Mouse (Mus musculus) ES-E14 (cell line): ENCODE data around the gene Olfr20. TPM values are rescaled to one million over a fixed set of nuclear protein-coding genes. Genes with fewer than 3 reads are reported as not detected.
A peak's percentile ranks its signal among the peaks of the same experiment; 100 is the strongest.

Experiments used
- DNase-seq: peaks from one replicate; pipeline ENCODE4 v3.0.0-alpha.2; 2013; ENCODE audit warnings: low read depth, low spot score
- H3K27ac ChIP-seq: 2 replicates; pipeline ENCODE4 v1.5.1; 2012; ENCODE audit warnings: low read depth, mild to moderate bottlenecking, low read length, moderate library complexity, mixed read lengths; ENCODE audit not compliant: poor library complexity, insufficient read depth, severe bottlenecking
- H3K36me3 ChIP-seq: 2 replicates; pipeline ENCODE4 v1.6.1; 2012; ENCODE audit warnings: mild to moderate bottlenecking, low read length, moderate library complexity, mixed read lengths; ENCODE audit not compliant: control insufficient read depth, poor library complexity, insufficient read depth, severe bottlenecking
- H3K4me1 ChIP-seq, 2 experiments: fragments of 150-350 bp in 1 of 2; sonication (generic) in 1 of 2; 2 replicates each; pipeline ENCODE4 v1.6.1; 2012; ENCODE audit warnings: low read length in 2 of 2, mild to moderate bottlenecking in 1 of 2, mixed read lengths in 1 of 2; ENCODE audit not compliant: control insufficient read depth in 2 of 2, insufficient read depth in 2 of 2, poor library complexity in 1 of 2
- H3K4me3 ChIP-seq, 2 experiments: fragments of 150-350 bp in 1 of 2; sonication (generic) in 1 of 2; 2 replicates each; pipeline ENCODE4 v1.5.1; 2012; ENCODE audit warnings: low read length in 2 of 2, low read depth in 1 of 2, mild to moderate bottlenecking in 1 of 2, mixed read lengths in 1 of 2; ENCODE audit not compliant: insufficient read depth in 1 of 2, poor library complexity in 1 of 2, severe bottlenecking in 1 of 2
- H3K9ac ChIP-seq: 2 replicates; pipeline ENCODE4 v1.6.1; 2012; ENCODE audit warnings: low read depth, mild to moderate bottlenecking, low read length, mixed read lengths; ENCODE audit not compliant: poor library complexity, insufficient read depth, severe bottlenecking
- H3K9me3 ChIP-seq: fragments of 150-350 bp; sonication (generic); 2 replicates; pipeline ENCODE4 v1.6.1; 2012; ENCODE audit warnings: low read depth, mild to moderate bottlenecking, low read length; ENCODE audit not compliant: control insufficient read depth, insufficient read depth
- CHD2 ChIP-seq: IDR thresholded peaks from 2 replicates; pipeline ENCODE4 v1.6.1; 2014; ENCODE audit warnings: mild to moderate bottlenecking, low read depth, low read length, inconsistent platforms
- HCFC1 ChIP-seq: IDR thresholded peaks from 2 replicates; pipeline ENCODE4 v1.6.1; 2012; ENCODE audit warnings: low read length, inconsistent platforms, borderline replicate concordance; ENCODE audit not compliant: insufficient read depth
- MAFK ChIP-seq: IDR thresholded peaks from 2 replicates; pipeline ENCODE4 v1.6.1; 2014; ENCODE audit warnings: mild to moderate bottlenecking, low read depth, low read length, inconsistent platforms; ENCODE audit not compliant: insufficient read depth
- ZC3H11A ChIP-seq: IDR thresholded peaks from 2 replicates; pipeline ENCODE4 v1.6.1; 2012; ENCODE audit warnings: low read depth, mild to moderate bottlenecking, inconsistent platforms, low read length, borderline replicate concordance
- ZNF384 ChIP-seq: IDR thresholded peaks from 2 replicates; pipeline ENCODE4 v1.6.1; 2012; ENCODE audit warnings: low read depth, low read length, inconsistent platforms
- in situ Hi-C, 2 experiments: fragments of 600-800 bp; cut with MboI; formaldehyde crosslinking; loops; one replicate each; pipeline ENCODE4 v1.15.1; 2025; ENCODE audit warnings: low sequenced_read_pairs in 2 of 2, inconsistent platforms in 1 of 2; ENCODE audit not compliant: unreplicated experiment in 2 of 2
- total RNA-seq: library from RNA; depleted of rRNA; stranded (reverse); fragments of 300-350 nt; gene quantifications from 2 replicates; pipeline ENCODE4 v1.2.3, GENCODE M21; 2012; rRNA removed

Olfr20 gene
- total RNA-seq, 1 experiment: 0.31 TPM

DNA sequence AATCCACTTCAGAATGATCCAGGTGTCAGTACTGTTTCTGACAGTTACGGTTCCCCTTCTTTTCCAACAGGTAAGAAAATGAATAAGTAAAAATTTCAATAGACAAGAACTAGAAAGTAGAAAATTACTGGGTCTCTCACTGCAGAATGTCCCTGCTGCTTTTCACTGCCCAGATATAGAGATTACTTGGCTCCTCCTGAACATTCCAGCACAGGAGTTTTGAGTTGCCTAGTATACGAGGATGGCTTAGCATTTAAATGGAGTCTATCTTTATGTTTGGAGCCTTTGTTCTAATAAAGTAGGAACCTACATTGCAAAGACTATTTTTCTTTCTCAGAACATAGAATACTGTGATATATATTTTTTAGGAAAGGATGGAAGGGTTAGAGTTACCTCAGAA lies 17.2 kb upstream of the Olfr20 start:
- Histone ChIP-seq H3K4me1 (0 out of 4 replicates have a peak, but pooled peaks cover 0 to 2% of the 10 kb centered on the region in 2 experiments), H3K4me3 (no peak overlapping the region), H3K36me3 (no peaks in the 10 kb centered on the region), H3K9ac (no peak overlapping the region), H3K9me3 (no peaks in the 10 kb centered on the region; the same call in 1 of the 2 replicates), H3K27ac (no peak overlapping the region)
- DNase-seq: no peak
- in situ Hi-C loops: no loop called here
- no peak for TF ChIP-seq HCFC1
- TF ChIP-seq ZC3H11A: no peak
- no peak for TF ChIP-seq MAFK
- TF ChIP-seq ZNF384: no peak
- TF ChIP-seq CHD2: no peak

DNA sequence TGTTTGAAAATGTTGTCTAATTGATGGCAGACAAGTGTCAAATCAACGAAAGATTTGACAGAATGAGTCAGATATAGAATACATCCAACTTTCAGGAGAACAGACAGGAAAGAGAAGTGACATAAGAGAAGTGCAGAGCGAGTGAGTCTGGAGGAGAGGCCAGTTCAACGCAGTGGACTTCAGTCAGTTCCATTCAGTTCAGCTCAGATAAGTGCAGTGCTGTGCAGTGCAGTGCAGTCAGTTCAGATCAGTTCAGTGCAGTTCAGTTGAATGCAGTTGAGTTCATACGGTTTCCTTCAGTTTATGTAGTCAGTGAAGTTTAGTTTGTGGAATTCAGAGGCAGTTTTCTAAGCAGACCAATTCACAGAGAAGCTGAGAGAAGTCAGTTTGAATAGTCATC lies 13.7 kb upstream of the Olfr20 start:
- Histone ChIP-seq H3K36me3 (no peaks in the 10 kb centered on the region), H3K27ac (no peak overlapping the region), H3K9me3 (no peaks in the 10 kb centered on the region), H3K4me1 (no peaks in the 10 kb centered on the region), H3K9ac (no peak overlapping the region), H3K4me3 (no peak overlapping the region)
- DNase-seq: no peak
- no peak for TF ChIP-seq ZNF384
- no peak for TF ChIP-seq ZC3H11A
- TF ChIP-seq CHD2: no peak
- TF ChIP-seq HCFC1: no peak
- no peak for TF ChIP-seq MAFK
- in situ Hi-C loops: no loop called here

DNA sequence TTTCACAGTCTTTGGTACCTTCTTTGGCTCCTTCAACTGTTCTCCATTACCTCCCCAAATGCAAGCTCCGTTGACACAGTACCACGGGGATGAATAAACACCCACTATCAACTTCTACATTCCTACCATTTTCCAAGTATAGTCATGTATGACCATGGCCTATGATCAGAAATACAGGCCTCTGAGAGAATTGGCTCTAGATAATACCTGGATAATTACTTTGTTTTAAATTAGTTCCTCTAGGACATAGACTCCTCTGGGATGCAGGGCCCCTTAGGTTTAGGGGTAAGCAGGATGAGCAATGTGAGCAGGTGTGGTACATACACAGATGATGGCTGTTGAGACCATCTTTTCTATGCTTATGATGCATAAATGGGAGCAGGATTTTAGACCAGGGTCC lies 20.4 kb downstream of the Olfr20 start, which contains the start of gene Olfr376:
Gene Olfr376 (plus strand): TSS at position 301 of the 400 bp plus-strand sequence.
- Histone ChIP-seq H3K9ac (no peak within 1 kb of the TSS), H3K4me3 (no peak within 1 kb of the TSS), H3K36me3 (no peaks in the 10 kb centered on the region), H3K4me1 (no peaks in the 10 kb centered on the region), H3K9me3 (no peaks in the 10 kb centered on the region), H3K27ac (no peak within 1 kb of the TSS)
- TF ChIP-seq MAFK: no peak
- no peak for TF ChIP-seq HCFC1
- no peak for TF ChIP-seq CHD2
- TF ChIP-seq ZNF384: no peak
- no peak for TF ChIP-seq ZC3H11A
- no peak for DNase-seq
- in situ Hi-C loops: no loop called here

DNA sequence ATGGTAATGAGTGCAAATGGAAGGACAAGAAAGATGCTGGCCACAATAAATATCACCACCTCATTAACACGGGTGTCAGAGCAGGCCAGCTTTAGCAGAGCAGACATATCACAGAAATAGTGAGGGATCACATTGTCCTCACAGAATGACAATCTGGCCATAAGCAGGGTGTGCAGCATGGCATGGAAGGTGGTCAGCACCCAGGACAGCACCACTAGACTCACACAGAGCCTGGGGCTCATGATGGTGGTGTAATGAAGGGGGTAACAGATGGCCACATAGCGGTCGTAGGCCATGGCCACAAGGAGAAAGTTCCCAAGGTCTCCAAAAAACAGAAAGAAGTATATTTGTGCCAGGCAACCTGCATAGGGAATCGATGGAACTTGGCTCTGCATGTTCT lies 44.8 kb downstream of the Olfr20 start:
- DNase-seq: peak; percentile 4
- H3K4me3 ChIP-seq: no peak overlapping the region
- H3K9me3 ChIP-seq: no peaks in the 10 kb centered on the region
- no peaks in the 10 kb centered on the region for H3K4me1 ChIP-seq
- in situ Hi-C loops: no loop called here
- TF ChIP-seq MAFK (no peak), HCFC1 (no peak), ZNF384 (no peak), CHD2 (no peak), ZC3H11A (no peak)
- H3K27ac ChIP-seq: no peak overlapping the region
- no peaks in the 10 kb centered on the region for H3K36me3 ChIP-seq
- H3K9ac ChIP-seq: no peak overlapping the region

DNA sequence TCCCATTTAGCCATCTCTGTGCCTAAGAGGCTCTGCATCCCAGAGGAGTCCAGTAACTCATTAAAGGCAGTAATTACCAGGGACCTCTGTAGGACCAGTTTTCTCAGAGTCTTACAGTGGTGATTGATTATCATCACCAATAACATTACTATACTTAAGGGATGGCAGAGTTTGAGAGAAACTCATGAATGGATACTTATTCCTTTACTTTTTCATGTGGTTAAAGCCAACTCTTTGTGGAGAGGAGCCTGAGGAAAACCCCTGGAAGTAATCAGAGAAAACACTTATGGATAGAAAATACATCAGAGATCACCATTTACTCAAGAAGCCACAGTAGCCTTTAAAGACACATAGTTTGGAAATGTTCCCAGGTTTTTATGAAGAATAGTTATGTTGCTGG lies 48.9 kb downstream of the Olfr20 start, which contains the start of gene Olfr1:
Gene Olfr1 (minus strand): TSS at position 101 of the 400 bp plus-strand sequence.
- no peaks in the 10 kb centered on the region for H3K9me3 ChIP-seq
- H3K4me1 ChIP-seq: no peaks in the 10 kb centered on the region
- H3K4me3 ChIP-seq: no peak within 1 kb of the TSS
- H3K9ac ChIP-seq: no peak within 1 kb of the TSS
- no peak within 1 kb of the TSS for H3K27ac ChIP-seq
- in situ Hi-C loops: no loop called here
- TF ChIP-seq MAFK: no peak
- no peak for TF ChIP-seq ZC3H11A
- no peak for TF ChIP-seq CHD2
- TF ChIP-seq HCFC1: no peak
- no peak for TF ChIP-seq ZNF384
- DNase-seq: no peak
- H3K36me3 ChIP-seq: no peaks in the 10 kb centered on the region

Other genes starting within 250 kb of the Olfr20 start
- 19.7 and 25.5 TPM in 2 replicates for gene Haspin, start 212.5 kb upstream of the Olfr20 start, total RNA-seq
- 1.7 and 1.9 TPM in 2 replicates for gene P2rx5, start 190.4 kb upstream of the Olfr20 start, total RNA-seq
- gene Emc6, start 173.7 kb upstream of the Olfr20 start, total RNA-seq: 80.7 and 95.4 TPM in 2 replicates
- 18.4 and 55.0 TPM in 2 replicates for gene Tax1bp3, start 173.7 kb upstream of the Olfr20 start, total RNA-seq
- gene Ctns, start 151.7 kb upstream of the Olfr20 start, total RNA-seq: 15.8 and 22.1 TPM in 2 replicates
- gene Shpk, start 151.3 kb upstream of the Olfr20 start, total RNA-seq: 1.3 and 2.3 TPM in 2 replicates
- gene Trpv1, start 116.5 kb upstream of the Olfr20 start, total RNA-seq: 0.16 and 0.22 TPM in 2 replicates
- 0.16 and 0.54 TPM in 2 replicates for gene Trpv3, start 83.4 kb upstream of the Olfr20 start, total RNA-seq
- 2.2 and 4.1 TPM in 2 replicates for gene Aspa, start 21.2 kb upstream of the Olfr20 start, total RNA-seq
- gene Gm49340, start 21.0 kb upstream of the Olfr20 start, total RNA-seq: 0.13 TPM in 1 of 2 replicates, not detected in the other
- gene Spata22, start 21.0 kb upstream of the Olfr20 start, total RNA-seq: 0.74 and 3.3 TPM in 2 replicates
- gene Olfr376, start 20.5 kb downstream of the Olfr20 start, total RNA-seq: 1.1 and 1.6 TPM in 2 replicates
- not detected in 2 replicates for gene Olfr1, start 48.8 kb downstream of the Olfr20 start, total RNA-seq
- not detected in 2 replicates for gene Olfr378, start 77.7 kb downstream of the Olfr20 start, total RNA-seq
- gene Olfr380, start 106.7 kb downstream of the Olfr20 start, total RNA-seq: not detected in 2 replicates
- not detected in 2 replicates for gene Olfr381, start 140.8 kb downstream of the Olfr20 start, total RNA-seq
- gene Olfr382, start 166.4 kb downstream of the Olfr20 start, total RNA-seq: not detected in 2 replicates
- not detected in 2 replicates for gene Olfr385, start 242.2 kb downstream of the Olfr20 start, total RNA-seq
- gene Olfr384, start 247.8 kb downstream of the Olfr20 start, total RNA-seq: not detected in 2 replicates